Mouse (Mus musculus) forebrain, embryonic 14.5 days (tissue): ENCODE results near the gene Ap3b1. TPM values are rescaled to one million over a fixed set of nuclear protein-coding genes. Genes with fewer than 3 reads are reported as not detected.

Experiments
- ATAC-seq: fragments of 200-750 bp; cut with Nextera tagmentation; 2 replicates; pipeline ENCODE4 v1.8.0; 2017; ENCODE audit warnings: mild to moderate bottlenecking, moderate library complexity
- DNase-seq: peaks from one replicate; pipeline ENCODE4 v3.0.0-alpha.2; 2015; ENCODE audit warnings: low spot score
- H3K27ac ChIP-seq: fragments of 300-500 bp; sonication (generic); 2 replicates; pipeline ENCODE4 v1.5.1; 2014; ENCODE audit warnings: low read depth, mild to moderate bottlenecking, control low read depth, low read length, moderate library complexity
- H3K27me3 ChIP-seq: fragments of 300-500 bp; sonication (generic); replicated peaks from 2 replicates; pipeline ENCODE4 v1.6.1; 2014; ENCODE audit warnings: low read length, control low read depth, mixed read lengths; ENCODE audit not compliant: control insufficient read depth, insufficient read depth
- H3K36me3 ChIP-seq: fragments of 300-500 bp; sonication (generic); 2 replicates; pipeline ENCODE4 v1.6.1; 2014; ENCODE audit warnings: low read length, control low read depth; ENCODE audit not compliant: control insufficient read depth, insufficient read depth
- H3K4me1 ChIP-seq: fragments of 300-500 bp; sonication (generic); 2 replicates; pipeline ENCODE4 v1.6.1; 2014; ENCODE audit warnings: antibody characterized with exemption, low read length, control low read depth; ENCODE audit not compliant: control insufficient read depth, insufficient read depth
- H3K4me2 ChIP-seq: fragments of 300-500 bp; sonication (generic); 2 replicates; pipeline ENCODE4 v1.6.1; 2014; ENCODE audit warnings: mild to moderate bottlenecking, control low read depth, low read length
- H3K4me3 ChIP-seq: fragments of 300-500 bp; sonication (generic); 2 replicates; pipeline ENCODE4 v1.5.1; 2014; ENCODE audit warnings: low read depth, low read length, control low read depth
- H3K9ac ChIP-seq: fragments of 300-500 bp; sonication (generic); 2 replicates; pipeline ENCODE4 v1.6.1; 2014; ENCODE audit warnings: mild to moderate bottlenecking, low read length, control low read depth, moderate library complexity
- H3K9me3 ChIP-seq: fragments of 300-500 bp; sonication (generic); replicated peaks from 2 replicates; pipeline ENCODE4 v1.6.1; 2016; ENCODE audit warnings: low read length, control low read depth, mixed read lengths; ENCODE audit not compliant: control insufficient read depth
- WGBS: fragments of 180-500 bp; shearing (Covaris S2); extraction: QIAGEN DNeasy Blood & Tissue Kit; methylation state at CpG from one replicate; pipeline ENCODE4 v1.1.7; 2014; 5-methylcytosine and 5-hydroxymethylcytosine counted together
- polyA plus RNA-seq: library from polyadenylated mRNA; unstranded; fragments of >200 nt; fragmentation: Nextera tagmentation; extraction: Ambion mirVana; gene quantifications from 2 replicates; pipeline ENCODE4 v1.2.1, GENCODE M21; 2014

Gene Ap3b1
- polyA plus RNA-seq, 1 experiment from 2014 or later: 24.2 TPM

DNA sequence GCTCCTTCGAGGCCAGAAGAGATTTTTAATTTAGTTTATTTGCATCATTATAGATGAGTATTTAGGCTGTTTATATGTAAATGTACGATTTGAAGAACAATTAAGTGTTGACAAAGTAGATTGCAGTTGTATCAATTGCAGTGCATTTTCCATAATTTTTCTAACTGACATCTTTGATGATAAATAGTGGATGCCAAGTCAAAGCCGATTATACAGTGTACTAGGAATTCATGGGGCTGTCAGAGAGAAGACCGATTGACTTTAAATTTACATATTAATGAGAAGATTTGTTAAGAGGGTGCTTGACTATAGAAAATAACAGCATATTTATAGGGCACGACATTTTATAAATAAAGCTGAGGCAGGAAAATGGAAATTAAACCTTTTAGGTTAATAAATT is 64.8 kb downstream of the Ap3b1 start:
- ATAC-seq: peak; percentile 79
- peak; percentile 60 for DNase-seq
- H3K36me3 ChIP-seq: peaks cover 3% of the 10 kb centered on the region; the same call in 1 of the 2 replicates
- no peak overlapping the region for H3K9ac ChIP-seq
- no peaks in the 10 kb centered on the region for H3K27me3 ChIP-seq
- H3K9me3 ChIP-seq: no peaks in the 10 kb centered on the region
- H3K4me2 ChIP-seq: no peak overlapping the region
- no peak overlapping the region for H3K27ac ChIP-seq
- 59% methylated on average over 5 of the region's 5 CpGs for WGBS
- H3K4me1 ChIP-seq: no peaks in the 10 kb centered on the region
- H3K4me3 ChIP-seq: no peak overlapping the region

GRCm38 (mm10) chr13:94429567-94429966 is 70.8 kb downstream of the Ap3b1 start:
- Histone ChIP-seq H3K9me3 (no peaks in the 10 kb centered on the region), H3K9ac (no peak overlapping the region), H3K27me3 (no peaks in the 10 kb centered on the region), H3K27ac (no peak overlapping the region), H3K4me2 (no peak overlapping the region), H3K36me3 (no peaks in the 10 kb centered on the region), H3K4me3 (no peak overlapping the region), H3K4me1 (no peaks in the 10 kb centered on the region)
- WGBS: 90% methylated on average over 2 of the region's 2 CpGs
- no peak for ATAC-seq
- no peak for DNase-seq

GRCm38 (mm10) chr13:94439386-94439785 is 80.6 kb downstream of the Ap3b1 start:
- no peak for ATAC-seq
- 0 out of 2 replicates have a peak, but pooled peaks cover 5% of the 10 kb centered on the region for H3K36me3 ChIP-seq
- no peaks in the 10 kb centered on the region for H3K9me3 ChIP-seq
- no peaks in the 10 kb centered on the region for H3K27me3 ChIP-seq
- 60% methylated on average over 5 of the region's 5 CpGs for WGBS
- DNase-seq: peak; percentile 27
- no peak overlapping the region for H3K9ac ChIP-seq
- H3K4me3 ChIP-seq: no peak overlapping the region
- no peak overlapping the region for H3K4me2 ChIP-seq
- H3K4me1 ChIP-seq: no peaks in the 10 kb centered on the region
- no peak overlapping the region for H3K27ac ChIP-seq

- Histone ChIP-seq H3K9me3 (no peaks in the 10 kb centered on the region), H3K36me3 (0 out of 2 replicates have a peak, but pooled peaks cover 5% of the 10 kb centered on the region), H3K9ac (no peak overlapping the region), H3K4me1 (no peaks in the 10 kb centered on the region), H3K4me3 (no peak overlapping the region), H3K27me3 (no peaks in the 10 kb centered on the region), H3K27ac (no peak overlapping the region), H3K4me2 (no peak overlapping the region)
- no peak for DNase-seq
- no peak for ATAC-seq
- WGBS: 89% methylated on average over 4 of the region's 4 CpGs
Observed at GRCm38 (mm10) chr13:94441199-94441598, 82.4 kb downstream of the Ap3b1 start.

GRCm38 (mm10) chr13:94443411-94443810 is 84.7 kb downstream of the Ap3b1 start:
- no peak overlapping the region for H3K4me2 ChIP-seq
- no peaks in the 10 kb centered on the region for H3K27me3 ChIP-seq
- no peak for ATAC-seq
- H3K9ac ChIP-seq: no peak overlapping the region
- DNase-seq: no peak
- H3K27ac ChIP-seq: no peak overlapping the region
- no peak overlapping the region for H3K4me3 ChIP-seq
- H3K4me1 ChIP-seq: no peaks in the 10 kb centered on the region
- WGBS: 79% methylated on average over 3 of the region's 3 CpGs
- H3K36me3 ChIP-seq: peaks cover 10% of the 10 kb centered on the region; the same call in 1 of the 2 replicates
- no peaks in the 10 kb centered on the region for H3K9me3 ChIP-seq

GRCm38 (mm10) chr13:94445103-94445502 is 86.3 kb downstream of the Ap3b1 start:
- no peaks in the 10 kb centered on the region for H3K4me1 ChIP-seq
- no peaks in the 10 kb centered on the region for H3K27me3 ChIP-seq
- DNase-seq (no peak), ATAC-seq (no peak)
- no peaks in the 10 kb centered on the region for H3K9me3 ChIP-seq
- WGBS: 81% methylated on average over 5 of the region's 5 CpGs
- no peak overlapping the region for H3K4me2 ChIP-seq
- H3K27ac ChIP-seq: no peak overlapping the region
- no peak overlapping the region for H3K9ac ChIP-seq
- peaks cover 10% of the 10 kb centered on the region; the same call in 1 of the 2 replicates for H3K36me3 ChIP-seq
- H3K4me3 ChIP-seq: no peak overlapping the region

- ATAC-seq (no peak), DNase-seq (no peak)
- H3K4me1 ChIP-seq: no peaks in the 10 kb centered on the region
- no peaks in the 10 kb centered on the region for H3K9me3 ChIP-seq
- peaks cover 4% of the 10 kb centered on the region; the same call in 1 of the 2 replicates for H3K36me3 ChIP-seq
- H3K27me3 ChIP-seq: no peaks in the 10 kb centered on the region
- no peak overlapping the region for H3K27ac ChIP-seq
- no peak overlapping the region for H3K9ac ChIP-seq
- no peak overlapping the region for H3K4me3 ChIP-seq
- 90% methylated on average over 4 of the region's 4 CpGs for WGBS
- no peak overlapping the region for H3K4me2 ChIP-seq
Observed at GRCm38 (mm10) chr13:94447003-94447402, 88.2 kb downstream of the Ap3b1 start.

DNA sequence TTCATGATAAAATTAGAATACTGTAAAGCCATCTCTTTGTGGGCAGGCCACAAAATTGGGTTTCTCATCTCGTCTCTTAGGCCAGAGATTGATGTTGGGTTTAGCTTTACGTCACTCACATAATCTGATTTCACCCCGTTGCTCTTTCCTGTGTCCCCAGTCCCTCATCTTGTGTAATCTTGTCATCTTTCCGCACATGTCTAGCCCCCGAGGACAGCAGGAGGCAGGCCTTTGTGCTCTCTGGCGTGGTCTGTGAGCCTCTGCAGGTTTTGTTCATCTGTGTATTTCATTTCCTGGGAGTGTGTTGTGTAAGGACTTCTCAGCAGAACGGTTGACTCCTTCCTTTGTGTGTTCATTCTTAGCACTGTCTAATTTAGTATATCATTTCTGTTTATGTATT is 90.8 kb downstream of the Ap3b1 start:
- Histone ChIP-seq H3K36me3 (peaks cover 4% of the 10 kb centered on the region; the same call in 1 of the 2 replicates), H3K9me3 (no peaks in the 10 kb centered on the region), H3K4me2 (no peak overlapping the region), H3K4me3 (no peak overlapping the region), H3K27ac (no peak overlapping the region), H3K4me1 (no peaks in the 10 kb centered on the region), H3K9ac (no peak overlapping the region), H3K27me3 (no peaks in the 10 kb centered on the region)
- WGBS: 73% methylated on average over 7 of the region's 7 CpGs
- no peak for ATAC-seq
- no peak for DNase-seq

DNA sequence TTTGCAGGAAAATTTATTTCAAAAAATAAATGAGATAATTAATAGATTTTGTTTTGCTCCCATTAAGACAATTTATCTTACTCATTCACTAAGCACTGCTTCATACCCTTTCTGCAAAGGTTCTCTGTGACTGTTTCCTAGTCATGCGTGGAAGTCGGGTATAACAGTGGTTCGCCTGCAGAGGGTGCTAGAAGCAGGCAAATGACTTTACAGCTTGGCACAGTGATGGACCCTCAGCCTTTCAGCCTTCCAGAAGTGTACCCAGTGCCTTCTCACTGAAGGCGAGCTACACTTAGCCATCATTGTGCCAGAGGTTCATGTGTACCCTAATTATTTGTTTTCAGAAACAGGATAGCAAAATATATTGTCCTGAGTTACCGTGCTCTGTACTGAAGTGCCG is 92.5 kb downstream of the Ap3b1 start:
- Histone ChIP-seq H3K9me3 (no peaks in the 10 kb centered on the region), H3K9ac (no peak overlapping the region), H3K4me3 (no peak overlapping the region), H3K27ac (no peak overlapping the region), H3K4me1 (no peaks in the 10 kb centered on the region), H3K4me2 (no peak overlapping the region), H3K27me3 (no peaks in the 10 kb centered on the region), H3K36me3 (peaks cover 8% of the 10 kb centered on the region; the same call in 1 of the 2 replicates)
- peak; percentile 79 for ATAC-seq
- peak; percentile 82 for DNase-seq
- WGBS: 43% methylated on average over 6 of the region's 6 CpGs
